Mouse (Mus musculus) cerebellum, adult 9-11 months (tissue): ENCODE measurements around the gene Zdhhc8.

Experiments used
- DNase-seq: peaks from one replicate; pipeline ENCODE4 v3.0.0; 2022

Gene Zdhhc8

DNA sequence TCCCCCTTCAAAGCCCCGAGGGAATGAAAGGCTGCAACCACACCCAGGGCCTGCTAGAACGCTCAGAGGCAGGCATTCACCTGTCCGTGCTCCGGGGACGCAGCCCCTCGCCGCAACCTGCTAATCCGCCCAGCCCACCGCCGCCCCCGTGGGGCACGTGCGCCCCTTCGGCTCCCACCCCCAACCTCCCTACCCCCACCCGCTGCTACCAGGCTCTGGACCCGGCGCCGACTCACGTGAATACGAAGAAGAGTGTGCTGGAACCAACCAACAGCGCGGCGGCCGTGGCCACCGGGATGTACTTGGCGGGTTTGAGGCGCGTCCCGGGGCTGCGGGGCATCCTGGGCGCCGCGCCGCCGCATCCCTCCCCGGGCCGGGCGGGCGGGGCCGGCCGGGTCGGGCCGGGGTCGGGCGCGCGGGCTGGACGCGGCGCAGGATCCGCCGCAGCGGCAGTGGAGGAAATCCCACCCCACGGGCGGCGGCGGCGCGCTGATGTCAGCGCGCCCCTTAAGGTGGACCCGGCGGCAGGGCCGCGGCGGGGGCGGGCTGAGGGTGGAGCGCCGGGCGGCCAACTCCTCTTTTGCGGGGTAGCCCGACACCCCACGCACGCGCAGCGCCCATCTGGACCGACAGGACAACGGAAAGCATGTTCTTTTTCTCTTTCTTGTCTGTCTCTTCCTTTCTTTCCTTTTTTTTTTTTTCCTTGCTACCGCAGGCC, at the start of gene Zdhhc8:
Gene Zdhhc8 (minus strand): TSS at position 466 of the 718 bp plus-strand sequence.
- DNase-seq, result peak; percentile 66

DNA sequence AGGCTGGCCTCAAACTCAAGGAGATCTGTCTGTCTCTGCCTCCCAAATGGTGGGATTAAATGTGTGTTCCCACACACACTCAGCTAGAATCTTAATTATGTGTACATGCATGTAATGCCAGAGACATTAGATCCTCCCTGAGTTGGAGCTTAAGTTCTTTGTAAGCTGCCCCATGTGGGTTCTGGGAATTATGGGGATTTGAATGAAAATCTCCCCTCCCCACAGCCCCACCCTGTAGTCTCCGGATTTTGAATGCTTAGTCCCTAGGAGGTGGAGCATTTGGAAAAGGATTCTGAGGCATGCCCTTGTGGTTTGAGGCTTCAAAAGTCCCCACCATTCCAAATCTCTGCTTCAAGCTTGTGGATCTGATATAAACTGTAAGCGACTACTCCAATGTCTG, 40.2 kb upstream of the Zdhhc8 start:
- DNase-seq, result no peak

DNA sequence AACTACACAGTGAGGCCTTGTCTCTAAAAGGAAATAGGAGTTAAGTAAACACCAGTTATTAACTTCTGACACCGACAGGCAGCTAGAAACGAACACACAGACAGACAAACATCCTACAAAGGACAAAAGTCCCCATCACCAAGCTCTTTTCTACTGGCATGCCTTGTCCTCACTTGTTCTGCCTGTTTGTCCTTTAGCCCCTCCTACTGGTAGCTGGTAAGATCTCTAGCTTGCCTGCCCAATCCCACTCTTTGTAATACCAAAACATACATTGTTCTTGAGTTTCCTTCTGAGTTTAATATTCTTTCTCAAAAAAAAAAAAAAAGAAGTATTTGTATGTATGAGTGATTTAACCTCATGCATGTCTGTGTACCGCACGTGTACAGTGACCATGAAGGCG, 33.2 kb upstream of the Zdhhc8 start:
- no peak for DNase-seq

DNA sequence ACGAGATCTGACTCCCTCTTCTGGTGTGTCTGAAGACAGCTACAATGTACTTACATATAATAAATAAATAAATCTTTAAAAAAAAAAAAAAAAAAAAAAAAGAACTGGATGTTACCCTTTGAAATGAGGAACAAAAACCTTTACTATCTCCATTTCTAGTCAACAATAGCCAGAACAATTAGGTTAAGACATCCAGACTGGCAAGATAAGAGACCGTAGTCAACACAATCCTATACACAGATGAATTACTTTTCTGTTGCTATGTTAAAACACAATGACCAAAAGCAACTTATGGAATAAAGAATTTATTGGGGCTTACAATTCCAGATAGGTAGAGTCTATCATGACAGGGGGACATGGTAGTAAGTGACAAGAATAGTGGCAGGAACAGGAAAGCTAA, 30.1 kb upstream of the Zdhhc8 start:
- no peak for DNase-seq

DNA sequence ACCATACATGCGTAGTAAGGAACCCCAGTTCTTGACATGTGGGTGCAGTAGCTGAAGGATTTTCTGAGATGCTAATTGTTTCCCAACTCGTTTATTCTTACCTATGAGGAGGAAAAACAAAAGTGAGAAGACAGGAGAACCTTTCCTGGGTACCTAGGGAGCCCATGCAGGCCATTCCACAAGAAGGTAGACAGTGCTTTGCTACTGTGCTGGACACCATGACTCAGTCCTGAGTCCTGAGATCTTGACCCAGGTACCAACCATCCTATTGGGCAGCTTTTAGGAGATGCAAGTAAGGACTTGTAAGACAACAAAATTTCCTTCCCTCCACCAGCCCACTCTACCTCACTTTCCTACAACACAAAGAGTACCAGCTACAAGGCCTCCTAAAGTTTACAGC, 23.3 kb upstream of the Zdhhc8 start, which contains the start of gene Gm49776:
Gene Gm49776 (minus strand): TSS at position 101 of the 400 bp plus-strand sequence.
- no peak for DNase-seq

GRCm38 (mm10) chr16:18253866-18254265, 18.9 kb upstream of the Zdhhc8 start:
- no peak for DNase-seq

DNA sequence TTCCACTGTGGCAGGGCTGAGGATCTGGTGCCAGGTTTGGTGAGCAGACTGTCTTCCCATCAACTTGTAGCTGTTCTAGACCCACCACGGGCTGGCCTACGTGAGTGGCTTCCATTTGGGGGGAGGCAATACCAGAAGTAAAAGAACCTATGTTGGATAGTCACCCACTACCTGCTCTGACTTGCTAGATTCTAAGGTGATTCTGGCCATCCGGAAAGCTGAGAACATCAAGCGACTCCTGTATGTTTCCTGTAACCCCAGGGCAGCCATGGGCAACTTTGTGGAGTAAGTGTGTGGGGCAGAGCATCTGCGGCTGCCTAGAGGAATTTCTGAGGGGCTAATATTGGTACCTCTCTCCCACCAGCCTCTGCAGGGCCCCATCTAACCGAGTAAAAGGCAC, 17.8 kb upstream of the Zdhhc8 start:
- no peak for DNase-seq

DNA sequence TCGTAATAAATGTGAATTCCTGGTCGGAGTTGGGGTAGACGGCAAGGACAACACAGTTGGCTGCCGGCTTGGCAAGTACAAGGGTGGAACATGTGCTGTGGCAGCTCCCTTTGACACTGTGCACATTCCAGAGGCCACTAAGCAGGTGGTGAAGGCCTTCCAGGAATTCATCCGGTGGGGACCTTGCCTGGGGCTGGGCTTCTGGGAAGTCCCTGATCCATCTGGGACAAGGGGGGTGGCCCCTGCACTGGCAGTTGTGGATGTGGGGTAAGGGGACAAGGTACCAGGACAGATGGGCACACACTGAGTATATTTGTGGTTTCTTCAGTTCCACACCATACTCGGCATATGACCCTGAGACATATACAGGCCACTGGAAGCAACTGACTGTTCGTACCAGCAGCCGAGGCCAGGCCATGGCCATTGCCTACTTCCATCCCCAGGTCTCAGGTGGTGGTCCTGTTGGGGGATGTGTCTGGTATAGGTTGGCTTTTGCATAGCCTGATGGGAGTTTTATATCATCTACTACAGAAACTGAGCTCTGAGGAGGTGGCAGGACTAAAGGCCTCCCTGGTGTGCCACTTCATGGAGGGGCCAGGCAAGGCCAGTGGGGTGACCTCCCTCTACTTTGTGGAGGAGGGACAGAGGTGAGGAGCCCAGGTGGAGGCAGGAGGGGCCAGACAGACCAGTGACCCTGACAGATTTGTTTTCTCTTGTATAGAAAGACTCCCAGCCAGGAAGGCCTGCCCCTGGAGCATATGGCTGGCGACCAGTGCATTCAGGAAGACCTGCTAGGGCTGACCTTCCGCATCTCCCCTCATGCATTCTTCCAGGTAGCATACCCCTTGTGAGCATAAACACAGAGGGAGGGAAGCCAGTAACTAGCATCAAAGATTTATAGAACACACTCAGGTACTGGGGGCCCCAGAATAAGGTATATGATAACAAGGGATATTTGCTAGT, 16.2 kb upstream of the Zdhhc8 start:
- DNase-seq, result no peak

DNA sequence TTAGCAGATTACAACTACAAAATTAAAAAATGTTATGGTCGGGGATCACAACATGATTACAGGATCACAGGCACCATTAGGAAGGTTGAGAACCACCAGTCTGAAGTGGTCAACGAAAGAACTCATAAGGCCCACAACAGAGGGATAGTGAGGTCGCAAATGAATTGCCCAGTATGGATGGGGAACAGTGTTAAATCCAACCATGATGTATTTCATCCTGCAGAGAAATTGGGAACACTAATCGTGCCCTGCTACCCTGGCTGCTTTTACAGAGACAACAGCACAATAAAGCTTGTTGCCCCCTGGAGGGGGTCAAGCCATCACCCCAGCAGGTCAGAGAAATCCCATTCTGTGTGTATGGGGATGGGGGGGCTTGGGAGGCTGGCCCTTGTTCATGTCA, 15.3 kb upstream of the Zdhhc8 start:
- DNase-seq, result no peak

DNA sequence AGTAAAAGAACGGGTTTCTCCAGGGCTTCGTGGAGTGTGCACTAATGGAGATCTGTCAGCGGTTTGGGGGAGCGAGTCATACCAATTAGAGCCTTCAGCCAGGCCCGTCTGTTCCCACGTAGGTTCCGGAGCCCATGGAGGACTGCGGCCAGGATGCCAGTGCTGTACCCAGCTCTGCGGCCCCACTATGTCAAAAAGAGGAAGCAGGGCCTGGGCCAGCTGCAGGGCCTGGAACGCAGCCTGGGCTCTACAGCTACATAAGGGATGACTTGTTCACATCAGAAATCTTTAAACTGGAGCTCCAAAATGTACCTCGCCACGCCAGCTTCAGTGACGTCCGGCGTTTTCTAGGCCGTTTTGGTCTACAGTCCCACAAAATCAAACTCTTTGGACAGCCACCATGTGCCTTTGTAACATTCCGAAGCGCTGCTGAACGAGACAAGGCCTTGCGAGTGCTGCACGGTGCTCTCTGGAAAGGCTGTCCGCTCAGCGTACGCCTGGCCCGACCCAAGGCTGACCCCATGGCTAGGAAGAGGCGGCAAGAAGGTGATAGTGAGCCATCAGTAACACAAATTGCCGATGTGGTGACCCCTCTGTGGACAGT, 14.5 kb upstream of the Zdhhc8 start:
- DNase-seq, result peak; percentile 74

GRCm38 (mm10) chr16:18248433-18249363, 13.8 kb upstream of the Zdhhc8 start, which contains the start of the genes Trmt2a and Ranbp1:
Gene Trmt2a (plus strand): TSS chr16:18248679.
Gene Ranbp1 (minus strand): TSS chr16:18248732.
- DNase-seq, result peak; percentile 99

- no peak for DNase-seq
Observed at GRCm38 (mm10) chr16:18247521-18248399, 12.8 kb upstream of the Zdhhc8 start.

DNA sequence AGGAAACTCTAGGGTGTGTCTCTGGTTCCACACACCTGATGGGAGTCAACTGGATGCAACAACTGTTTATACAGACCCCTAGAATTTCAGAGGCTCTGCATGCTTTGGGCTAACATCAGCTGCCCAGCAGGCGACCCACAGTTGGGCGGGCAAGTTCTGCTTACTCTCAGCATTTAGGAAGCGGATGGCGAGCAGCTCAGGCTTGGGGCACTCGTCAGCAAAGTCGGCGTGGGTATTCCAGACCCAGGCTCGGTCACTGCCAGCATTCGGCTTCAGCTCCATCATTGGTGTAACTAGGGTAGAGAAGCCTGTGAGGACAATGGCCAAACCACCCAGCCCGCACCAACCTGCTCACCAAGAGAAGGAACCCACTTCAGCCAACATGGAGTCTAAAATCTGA, 6.6 kb upstream of the Zdhhc8 start:
- no peak for DNase-seq

DNA sequence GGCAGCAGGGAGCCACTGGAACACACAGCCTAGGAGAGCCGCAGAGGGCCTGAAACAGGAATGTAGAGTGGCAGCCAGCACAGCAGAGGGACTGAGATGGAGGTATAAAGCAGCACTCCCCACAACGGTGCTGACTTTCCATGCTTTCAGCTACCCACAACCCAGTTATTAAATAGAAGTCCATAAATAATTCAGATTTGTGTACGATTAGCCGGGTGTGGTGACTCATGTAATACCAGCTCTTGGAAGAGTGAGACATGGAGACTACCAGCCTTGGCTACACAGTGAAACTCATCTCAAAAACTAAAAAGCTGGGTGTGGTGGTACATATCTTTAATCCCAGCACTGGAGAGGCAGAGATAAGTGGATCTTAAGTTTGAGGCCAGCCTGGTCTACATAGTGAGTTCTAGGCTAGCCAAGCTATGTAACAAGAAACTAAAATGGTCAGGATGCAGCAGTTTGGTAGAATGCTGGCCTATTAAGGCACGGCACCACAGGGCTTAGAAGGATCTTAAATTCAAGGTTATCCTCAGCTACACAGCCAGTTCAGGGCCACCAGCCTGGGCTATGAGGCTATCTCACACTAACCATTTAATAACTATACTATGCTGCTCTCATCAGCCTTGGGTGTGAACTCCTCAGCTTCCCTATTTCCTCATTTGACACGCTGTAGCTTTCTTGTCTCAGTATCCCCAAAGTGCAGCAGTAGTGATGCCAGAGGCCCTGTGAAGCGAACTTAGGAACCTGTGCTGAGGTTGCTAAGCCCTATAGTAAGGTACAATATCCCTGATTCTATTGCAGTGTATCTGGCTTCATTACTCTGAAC, 2.0 kb upstream of the Zdhhc8 start:
- DNase-seq, result no peak

GRCm38 (mm10) chr16:18235389-18236065, 591 bp upstream of the Zdhhc8 start:
- peak; percentile 80 for DNase-seq

- DNase-seq, result no peak
Observed at GRCm38 (mm10) chr16:18233919-18234670, 841 bp downstream of the Zdhhc8 start.

DNA sequence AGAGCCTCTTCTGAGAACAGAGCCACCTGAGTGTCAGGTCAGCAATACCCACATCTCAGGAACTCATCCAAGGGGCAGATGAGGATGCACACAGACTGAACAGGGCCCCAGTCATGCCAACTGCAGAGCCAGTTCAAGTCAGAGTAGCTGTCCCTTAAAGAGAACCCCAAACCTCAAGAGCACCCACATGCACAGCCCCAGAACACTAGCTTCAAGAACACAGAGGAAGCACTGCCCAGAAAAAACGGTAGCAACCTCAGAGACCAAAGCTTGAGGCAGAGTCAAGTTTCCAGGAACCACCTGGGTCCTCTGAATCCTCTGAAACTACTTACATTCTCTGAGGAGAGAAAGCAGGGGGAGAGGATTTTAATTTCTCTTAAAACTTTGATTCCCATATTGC, 1.5 kb downstream of the Zdhhc8 start:
- peak; percentile 40 for DNase-seq

DNA sequence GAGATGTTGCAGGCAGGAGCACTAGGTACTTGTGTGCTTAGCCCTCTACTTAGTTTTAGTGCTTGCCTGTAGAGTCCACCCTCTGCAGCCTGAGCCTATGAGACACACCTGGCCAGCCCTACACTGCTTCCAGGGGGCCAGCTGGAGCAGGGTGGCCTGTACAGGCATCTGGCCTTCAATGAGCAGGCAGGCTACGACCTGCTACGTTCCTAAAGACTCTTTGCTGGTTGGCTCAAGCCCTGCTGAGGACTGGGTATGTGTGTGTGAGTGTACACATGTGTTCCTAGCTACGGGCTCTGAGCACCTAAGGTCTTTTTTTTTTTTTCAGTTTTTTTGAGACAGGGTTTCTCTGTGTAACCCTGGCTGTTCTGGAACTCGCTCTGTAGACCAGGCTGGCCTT, 3.5 kb downstream of the Zdhhc8 start:
- no peak for DNase-seq

GRCm38 (mm10) chr16:18231047-18231446, 3.9 kb downstream of the Zdhhc8 start:
- no peak for DNase-seq
